Comparison of ENCODE assay signal across 23 mouse cellular contexts in the genomic region with DNA sequence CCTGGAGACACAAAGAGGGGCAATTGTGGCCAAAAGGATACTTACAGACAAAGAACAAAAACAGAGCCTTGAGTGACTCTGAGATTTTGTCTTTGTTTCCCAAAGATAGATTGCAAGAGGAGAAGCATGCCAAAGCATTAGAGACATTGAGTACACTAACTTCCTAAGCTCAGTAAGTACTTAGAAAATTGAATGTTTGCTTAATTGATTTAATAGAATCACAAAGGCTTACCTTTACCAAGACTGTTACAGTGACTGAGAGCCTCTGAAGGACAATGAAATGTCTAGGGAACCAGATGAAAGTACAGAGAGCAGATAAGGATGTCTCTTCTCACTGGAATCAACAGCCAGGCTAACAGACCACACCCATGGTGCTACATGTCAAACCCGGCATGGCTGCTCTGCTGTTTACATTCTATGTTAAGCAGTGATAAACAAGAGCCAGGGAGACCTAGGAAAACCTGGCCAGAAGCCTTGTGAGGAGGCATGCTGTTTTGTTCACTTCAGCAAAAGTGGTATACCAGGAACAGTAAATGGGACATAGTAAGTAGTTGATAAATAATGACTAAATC.
DNase-seq lines count a peak whose midpoint lies in the region; ATAC-seq and TF ChIP-seq lines count a peak whose summit lies in the region.
"Had no signal": no experiment of that assay in that cellular context is flagged by ENCODE, and none has a peak within 500 bp of the region (broad histone marks: within the 10 kb centered on the region; RNA-seq: fewer than 3 reads in every experiment).

No protein-coding gene starts in this region.

- H3K4me3 ChIP-seq in liver, postnatal 0 days (ENCODE audit: low read depth, low read length): no peak overlapping the region
- H3K4me3 ChIP-seq in liver, embryonic 12.5 days: no peak overlapping the region
- no peak overlapping the region for H3K4me3 ChIP-seq in lung, postnatal 0 days (ENCODE audit: low read depth, low read length)
- H3K4me3 ChIP-seq: embryonic facial prominence, embryonic 15.5 days; forebrain, embryonic 15.5 days; heart, embryonic 15.5 days; hindbrain, embryonic 13.5 days; limb, embryonic 10.5 days; midbrain, embryonic 13.5 days; neural tube, embryonic 12.5 days; stomach, embryonic 15.5 days had no signal

- no peak for ATAC-seq in liver, postnatal 0 days
- ATAC-seq in liver, embryonic 12.5 days: peak; percentile 18; the same call in 1 of the 2 replicates
- 0 out of 2 replicates have a peak, but pooled peaks have one; percentile 41 for ATAC-seq in lung, postnatal 0 days
- ATAC-seq in megakaryocyte progenitor cell, adult 5-6 weeks (replicated peaks; ENCODE audit: poor library complexity): peak; percentile 89
- no peak for ATAC-seq in frontal cortex, adult (ENCODE audit: low TSS enrichment)
- ATAC-seq: forebrain, embryonic 15.5 days; midbrain, embryonic 13.5 days had no signal

- DNase-seq in liver: peak; percentile 7
- DNase-seq in liver, postnatal 0 days: no peak
- peak; percentile 21 for DNase-seq in lung, postnatal 0 days (ENCODE audit: low spot score)
- DNase-seq in left cerebral cortex, postnatal 10 days (ENCODE audit: extremely low spot score in 1 of 2, low spot score in 2 of 2): no peak
- DNase-seq in kidney, adult 18-20 months: no peak
- DNase-seq: adrenal gland, adult 8-10 months; cerebellum, adult 9-10 months; gastrocnemius, postnatal 25 days; heart, postnatal 36 days; kidney, adult 2 months; thymus, postnatal 25 days had no signal

- H3K4me2 ChIP-seq in liver, postnatal 0 days (ENCODE audit: low read depth, low read length): no peak overlapping the region
- H3K4me2 ChIP-seq in liver, embryonic 12.5 days: no peak overlapping the region
- H3K4me2 ChIP-seq in lung, postnatal 0 days (replicated peaks; ENCODE audit: low read depth, low read length): no peak overlapping the region
- H3K4me2 ChIP-seq: embryonic facial prominence, embryonic 15.5 days; forebrain, embryonic 15.5 days; heart, embryonic 15.5 days; hindbrain, embryonic 13.5 days; midbrain, embryonic 13.5 days; neural tube, embryonic 12.5 days; stomach, embryonic 15.5 days had no signal

- no peaks in the 10 kb centered on the region for H3K4me1 ChIP-seq in liver, postnatal 0 days (ENCODE audit: insufficient read depth)
- no peaks in the 10 kb centered on the region for H3K4me1 ChIP-seq in liver, embryonic 12.5 days
- H3K4me1 ChIP-seq in lung, postnatal 0 days (ENCODE audit: insufficient read depth, low read depth, low read length): no peaks in the 10 kb centered on the region
- H3K4me1 ChIP-seq: embryonic facial prominence, embryonic 15.5 days; forebrain, embryonic 15.5 days; heart, embryonic 15.5 days; hindbrain, embryonic 13.5 days; limb, embryonic 10.5 days; midbrain, embryonic 13.5 days; neural tube, embryonic 12.5 days; stomach, embryonic 15.5 days had no signal

- no peaks in the 10 kb centered on the region for H3K9me3 ChIP-seq in liver, postnatal 0 days (ENCODE audit: low read length)
- no peaks in the 10 kb centered on the region for H3K9me3 ChIP-seq in liver, embryonic 12.5 days (replicated peaks)
- H3K9me3 ChIP-seq in lung, postnatal 0 days (ENCODE audit: low read length): no peaks in the 10 kb centered on the region
- H3K9me3 ChIP-seq: embryonic facial prominence, embryonic 15.5 days; forebrain, embryonic 15.5 days; heart, embryonic 15.5 days; hindbrain, embryonic 13.5 days; limb, embryonic 10.5 days; midbrain, embryonic 13.5 days; neural tube, embryonic 12.5 days; stomach, embryonic 15.5 days had no signal

- TF ChIP-seq EP300 in liver, postnatal 0 days (IDR thresholded peaks at IDR 0.05; ENCODE audit: low read depth): no peak
- peak; percentile 69 for TF ChIP-seq EP300 in lung, postnatal 0 days (IDR thresholded peaks at IDR 0.05)

- H3K27ac ChIP-seq in liver, postnatal 0 days (ENCODE audit: low read depth): no peak overlapping the region
- H3K27ac ChIP-seq in liver, embryonic 12.5 days: no peak overlapping the region
- H3K27ac ChIP-seq in lung, postnatal 0 days (ENCODE audit: low read length): no peak overlapping the region
- H3K27ac ChIP-seq: embryonic facial prominence, embryonic 15.5 days; forebrain, embryonic 15.5 days; heart, embryonic 15.5 days; hindbrain, embryonic 13.5 days; kidney, postnatal 0 days; limb, embryonic 10.5 days; midbrain, embryonic 13.5 days; neural tube, embryonic 12.5 days; stomach, embryonic 15.5 days had no signal

- intact Hi-C loops in left cerebral cortex, postnatal 10 days (cut with DNase I): no loop called here

- no peaks in the 10 kb centered on the region for H3K27me3 ChIP-seq in liver, postnatal 0 days (ENCODE audit: insufficient read depth, low read length)
- H3K27me3 ChIP-seq in liver, embryonic 12.5 days (replicated peaks): no peaks in the 10 kb centered on the region
- no peaks in the 10 kb centered on the region for H3K27me3 ChIP-seq in lung, postnatal 0 days (replicated peaks; ENCODE audit: insufficient read depth, low read length)
- H3K27me3 ChIP-seq: embryonic facial prominence, embryonic 15.5 days; forebrain, embryonic 15.5 days; heart, embryonic 15.5 days; hindbrain, embryonic 13.5 days; midbrain, embryonic 13.5 days; neural tube, embryonic 12.5 days; stomach, embryonic 15.5 days had no signal

- 10% methylated on average over 1 of the region's 1 CpGs for WGBS in liver, postnatal 0 days (ENCODE audit: insufficient replicate concordance)
- WGBS in liver, embryonic 12.5 days (ENCODE audit: insufficient replicate concordance): 6% methylated on average over 1 of the region's 1 CpGs
- 4% methylated on average over 1 of the region's 1 CpGs for WGBS in lung, postnatal 0 days

- H3K9ac ChIP-seq in liver, postnatal 0 days (replicated peaks): no peak overlapping the region
- no peak overlapping the region for H3K9ac ChIP-seq in liver, embryonic 12.5 days
- H3K9ac ChIP-seq in lung, postnatal 0 days (replicated peaks; ENCODE audit: low read depth): no peak overlapping the region
- H3K9ac ChIP-seq: embryonic facial prominence, embryonic 15.5 days; forebrain, embryonic 15.5 days; heart, embryonic 15.5 days; hindbrain, embryonic 13.5 days; midbrain, embryonic 13.5 days; neural tube, embryonic 12.5 days; stomach, embryonic 15.5 days had no signal

- TF ChIP-seq CTCF in liver, postnatal 0 days (IDR thresholded peaks at IDR 0.05; ENCODE audit: low read depth): no peak
- TF ChIP-seq CTCF in lung, postnatal 0 days (IDR thresholded peaks at IDR 0.05): no peak

- no peaks in the 10 kb centered on the region for H3K36me3 ChIP-seq in liver, postnatal 0 days (replicated peaks; ENCODE audit: insufficient read depth, low read length)
- H3K36me3 ChIP-seq in liver, embryonic 12.5 days: no peaks in the 10 kb centered on the region
- H3K36me3 ChIP-seq in lung, postnatal 0 days (ENCODE audit: insufficient read depth, low read length): no peaks in the 10 kb centered on the region
- H3K36me3 ChIP-seq: embryonic facial prominence, embryonic 15.5 days; forebrain, embryonic 15.5 days; heart, embryonic 15.5 days; hindbrain, embryonic 13.5 days; limb, embryonic 10.5 days; midbrain, embryonic 13.5 days; neural tube, embryonic 12.5 days; stomach, embryonic 15.5 days had no signal

Comparison
In these comparisons a context has a peak if more than half of its experiments do, and no peak if none do; other contexts are left out.
1. DNase-seq: peak in liver (single experiment) and lung, postnatal 0 days (single experiment); none in liver, postnatal 0 days (single experiment), left cerebral cortex, postnatal 10 days (0 of 2) and kidney, adult 18-20 months (single experiment).
2. ATAC-seq: peak in liver, embryonic 12.5 days (single experiment), lung, postnatal 0 days (single experiment) and megakaryocyte progenitor cell, adult 5-6 weeks (single experiment); none in liver, postnatal 0 days (single experiment) and frontal cortex, adult (single experiment).